Mouse (Mus musculus): ENCODE data around the gene Msh3. TPM values are rescaled to one million over a fixed set of nuclear protein-coding genes. Genes with fewer than 3 reads are reported as not detected.

Gene Msh3
- polyA plus RNA-seq, 1 experiment from 2014 or later, result 16.4 TPM

DNA sequence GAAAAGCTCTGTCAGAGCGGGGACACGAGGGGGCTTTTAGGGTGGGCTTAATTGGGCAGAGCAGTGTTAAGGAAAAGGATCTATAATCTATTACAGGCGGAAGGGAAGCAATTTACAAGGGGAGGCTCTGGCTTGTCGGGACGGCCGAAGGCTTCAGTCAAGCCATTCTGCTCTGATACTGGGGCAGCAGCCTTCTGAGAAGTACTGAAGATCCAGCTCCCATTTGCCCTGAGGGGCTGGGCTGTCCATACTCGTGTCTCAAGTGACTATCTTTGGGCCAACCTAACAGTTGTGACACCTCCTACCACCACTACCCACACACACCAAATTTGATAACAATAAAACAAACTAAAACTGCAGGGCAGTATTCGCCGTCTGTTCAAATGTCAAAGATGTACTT lies 79.5 kb downstream of the Msh3 start:
- no peak overlapping the region for H3K27ac ChIP-seq (ENCODE audit: low read length)
- no peaks in the 10 kb centered on the region for H3K27me3 ChIP-seq (replicated peaks; ENCODE audit: control insufficient read depth, insufficient read depth, low read length)
- no peak overlapping the region for H3K4me3 ChIP-seq (ENCODE audit: low read length)
- no peak overlapping the region for H3K9ac ChIP-seq (ENCODE audit: low read depth, low read length)
- WGBS, result 91% methylated on average over 9 of the region's 9 CpGs
- ATAC-seq, result no peak
- H3K4me2 ChIP-seq (ENCODE audit: low read depth, low read length), result no peak overlapping the region
- H3K36me3 ChIP-seq (ENCODE audit: control insufficient read depth, insufficient read depth, low read length), result no peaks in the 10 kb centered on the region
- no peaks in the 10 kb centered on the region for H3K9me3 ChIP-seq (ENCODE audit: control insufficient read depth, low read length)
- peaks cover 5% of the 10 kb centered on the region; the same call in 1 of the 2 replicates for H3K4me1 ChIP-seq (ENCODE audit: control insufficient read depth, insufficient read depth, low read length)

DNA sequence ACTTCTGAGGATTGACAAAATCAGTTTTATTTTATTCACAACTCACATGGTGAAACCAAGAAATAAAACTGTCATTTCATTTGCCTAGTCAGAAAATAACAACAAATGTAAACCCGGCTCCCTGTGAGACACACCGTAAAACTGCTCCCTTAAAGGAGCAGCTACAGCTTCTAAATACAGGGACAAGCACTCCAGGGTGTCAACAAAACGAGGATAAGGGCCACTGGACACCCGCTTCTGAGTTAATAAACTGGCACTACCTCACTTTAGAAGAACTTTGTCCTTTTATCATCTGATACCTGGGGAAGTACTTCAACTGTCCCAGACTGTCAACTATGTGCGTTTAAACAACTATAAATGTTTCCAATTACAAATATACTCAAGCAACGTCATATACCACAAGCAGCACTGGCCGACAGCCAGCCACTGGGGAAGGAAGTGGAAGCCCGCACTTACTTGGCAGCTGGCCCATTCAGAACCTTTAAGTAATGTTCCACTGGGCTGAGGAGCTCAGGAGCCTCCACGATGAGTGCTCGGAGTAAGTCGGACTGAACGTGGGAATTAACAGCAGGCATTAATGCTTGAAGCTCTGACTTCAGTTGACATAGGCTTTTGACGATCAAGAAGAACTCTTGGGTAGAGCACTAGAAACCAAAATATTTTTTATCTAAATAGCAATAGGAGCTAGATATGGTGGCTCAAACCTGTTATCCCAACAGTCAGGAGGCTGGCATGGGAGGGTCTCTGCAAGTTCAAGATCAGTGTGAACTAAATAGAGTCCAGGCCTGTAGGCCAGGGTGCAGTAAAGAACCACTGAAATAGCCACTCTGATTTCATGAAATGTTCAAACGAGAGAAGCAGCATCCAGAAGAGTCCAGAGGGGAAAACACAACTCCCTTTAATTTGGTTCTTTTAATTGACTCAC lies 80.3 kb downstream of the Msh3 start:
- no peaks in the 10 kb centered on the region for H3K9me3 ChIP-seq (ENCODE audit: control insufficient read depth, low read length)
- H3K4me3 ChIP-seq (ENCODE audit: low read length), result no peak overlapping the region
- ATAC-seq, result peak; percentile 65
- H3K27me3 ChIP-seq (replicated peaks; ENCODE audit: control insufficient read depth, insufficient read depth, low read length), result no peaks in the 10 kb centered on the region
- no peaks in the 10 kb centered on the region for H3K36me3 ChIP-seq (ENCODE audit: control insufficient read depth, insufficient read depth, low read length)
- no peak overlapping the region for H3K27ac ChIP-seq (ENCODE audit: low read length)
- peaks cover 5% of the 10 kb centered on the region; the same call in 1 of the 2 replicates for H3K4me1 ChIP-seq (ENCODE audit: control insufficient read depth, insufficient read depth, low read length)
- 51% methylated on average over 14 of the region's 14 CpGs for WGBS
- H3K4me2 ChIP-seq (ENCODE audit: low read depth, low read length), result no peak overlapping the region
- no peak overlapping the region for H3K9ac ChIP-seq (ENCODE audit: low read depth, low read length)

DNA sequence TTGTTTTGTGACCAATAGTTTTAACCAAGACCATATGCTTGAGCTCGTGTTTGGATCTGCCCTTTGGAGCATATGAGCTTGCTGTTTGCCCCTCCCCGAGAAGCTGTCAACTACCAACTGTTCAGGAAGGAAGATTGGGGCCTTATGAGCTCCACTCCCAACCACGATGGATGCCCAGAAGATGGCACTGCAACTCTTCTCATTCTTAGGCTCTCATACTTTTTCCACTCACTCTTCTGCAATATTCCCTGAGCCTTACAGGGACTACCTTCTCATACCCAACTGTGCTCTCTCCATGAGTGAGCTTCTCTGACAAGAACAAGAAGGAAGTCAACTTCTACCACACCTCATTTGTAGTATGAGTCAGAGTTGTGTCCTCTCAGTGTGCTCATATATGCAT lies 87.7 kb downstream of the Msh3 start:
- H3K9me3 ChIP-seq (ENCODE audit: control insufficient read depth, low read length), result no peaks in the 10 kb centered on the region
- no peak overlapping the region for H3K9ac ChIP-seq (ENCODE audit: low read depth, low read length)
- no peak overlapping the region for H3K4me3 ChIP-seq (ENCODE audit: low read length)
- H3K27ac ChIP-seq (ENCODE audit: low read length), result no peak overlapping the region
- H3K4me1 ChIP-seq (ENCODE audit: control insufficient read depth, insufficient read depth, low read length), result no peaks in the 10 kb centered on the region
- no peak for ATAC-seq
- H3K4me2 ChIP-seq (ENCODE audit: low read depth, low read length), result no peak overlapping the region
- no peaks in the 10 kb centered on the region for H3K27me3 ChIP-seq (replicated peaks; ENCODE audit: control insufficient read depth, insufficient read depth, low read length)
- 0 out of 2 replicates have a peak, but pooled peaks cover 2% of the 10 kb centered on the region for H3K36me3 ChIP-seq (ENCODE audit: control insufficient read depth, insufficient read depth, low read length)
- 84% methylated on average over 3 of the region's 3 CpGs for WGBS

DNA sequence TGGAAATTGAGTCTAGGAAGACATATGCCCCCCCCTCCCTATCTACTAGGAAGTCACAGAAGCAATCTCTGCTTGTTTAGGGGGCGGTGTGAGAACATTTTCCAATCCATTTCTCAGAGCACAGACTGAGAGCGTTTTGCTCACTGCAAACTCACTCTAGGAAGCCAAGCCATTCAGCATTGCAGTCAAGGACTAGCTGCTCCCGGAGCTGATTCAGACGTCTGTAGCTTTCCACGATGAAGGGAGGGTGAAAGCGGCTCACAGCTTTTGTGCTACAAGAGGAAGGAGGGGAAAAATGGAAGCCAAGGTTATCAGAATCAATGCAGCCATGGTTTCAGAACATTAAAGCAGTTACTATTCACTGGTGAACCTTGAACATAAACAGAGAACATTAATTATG lies 91.2 kb downstream of the Msh3 start:
- H3K4me3 ChIP-seq (ENCODE audit: low read length), result no peak overlapping the region
- no peak overlapping the region for H3K27ac ChIP-seq (ENCODE audit: low read length)
- no peaks in the 10 kb centered on the region for H3K9me3 ChIP-seq (ENCODE audit: control insufficient read depth, low read length)
- H3K27me3 ChIP-seq (replicated peaks; ENCODE audit: control insufficient read depth, insufficient read depth, low read length), result no peaks in the 10 kb centered on the region
- H3K4me2 ChIP-seq (ENCODE audit: low read depth, low read length), result no peak overlapping the region
- 89% methylated on average over 6 of the region's 6 CpGs for WGBS
- no peak overlapping the region for H3K9ac ChIP-seq (ENCODE audit: low read depth, low read length)
- 0 out of 2 replicates have a peak, but pooled peaks cover 7% of the 10 kb centered on the region for H3K36me3 ChIP-seq (ENCODE audit: control insufficient read depth, insufficient read depth, low read length)
- ATAC-seq, result no peak
- H3K4me1 ChIP-seq (ENCODE audit: control insufficient read depth, insufficient read depth, low read length), result no peaks in the 10 kb centered on the region

DNA sequence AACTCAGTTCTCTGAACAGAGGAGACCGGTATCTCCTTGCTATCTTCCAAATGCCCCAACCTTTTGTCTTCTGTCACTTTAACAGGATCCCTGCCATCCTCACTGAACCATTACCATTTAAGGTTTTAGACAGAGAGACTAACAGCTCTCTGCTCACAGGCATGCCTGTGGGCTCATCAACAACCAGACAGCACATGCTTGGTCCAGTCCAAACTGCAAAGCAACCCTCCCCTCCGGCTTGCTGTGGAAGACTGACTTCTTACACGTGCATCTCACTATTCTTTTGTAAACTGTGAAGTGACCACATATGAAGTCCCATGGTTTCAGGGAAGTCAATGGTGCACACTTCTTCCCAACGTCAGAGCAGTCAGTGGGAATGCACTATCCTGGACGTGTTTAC lies 93.5 kb downstream of the Msh3 start:
- Histone ChIP-seq H3K4me3 (ENCODE audit: low read length) (no peak overlapping the region), H3K4me2 (ENCODE audit: low read depth, low read length) (no peak overlapping the region), H3K27ac (ENCODE audit: low read length) (no peak overlapping the region), H3K9ac (ENCODE audit: low read depth, low read length) (no peak overlapping the region), H3K4me1 (ENCODE audit: control insufficient read depth, insufficient read depth, low read length) (no peaks in the 10 kb centered on the region), H3K9me3 (ENCODE audit: control insufficient read depth, low read length) (no peaks in the 10 kb centered on the region), H3K27me3 (replicated peaks; ENCODE audit: control insufficient read depth, insufficient read depth, low read length) (no peaks in the 10 kb centered on the region), H3K36me3 (ENCODE audit: control insufficient read depth, insufficient read depth, low read length) (0 out of 2 replicates have a peak, but pooled peaks cover 7% of the 10 kb centered on the region)
- 80% methylated on average over 5 of the region's 5 CpGs for WGBS
- no peak for ATAC-seq

DNA sequence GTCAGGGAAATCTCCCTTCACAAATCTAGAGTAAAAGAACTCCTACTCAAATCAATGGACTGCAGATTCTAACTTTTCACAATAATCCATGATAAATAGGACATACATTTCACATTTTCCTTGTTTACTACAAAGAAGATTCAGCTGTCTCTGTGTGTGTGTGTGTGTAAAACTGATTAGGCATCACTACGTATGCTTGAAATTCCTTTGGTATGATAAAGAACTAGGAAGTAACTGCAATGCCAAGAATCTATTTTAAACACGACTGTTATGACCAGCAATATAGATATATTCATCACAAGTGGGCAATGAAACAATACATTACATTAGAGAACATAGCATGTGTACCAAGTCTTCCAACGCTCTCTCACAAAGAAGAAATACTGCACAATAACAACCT lies 99.3 kb downstream of the Msh3 start:
- WGBS, result 62% methylated on average over 3 of the region's 3 CpGs
- 0 out of 2 replicates have a peak, but pooled peaks cover 4% of the 10 kb centered on the region for H3K36me3 ChIP-seq (ENCODE audit: control insufficient read depth, insufficient read depth, low read length)

DNA sequence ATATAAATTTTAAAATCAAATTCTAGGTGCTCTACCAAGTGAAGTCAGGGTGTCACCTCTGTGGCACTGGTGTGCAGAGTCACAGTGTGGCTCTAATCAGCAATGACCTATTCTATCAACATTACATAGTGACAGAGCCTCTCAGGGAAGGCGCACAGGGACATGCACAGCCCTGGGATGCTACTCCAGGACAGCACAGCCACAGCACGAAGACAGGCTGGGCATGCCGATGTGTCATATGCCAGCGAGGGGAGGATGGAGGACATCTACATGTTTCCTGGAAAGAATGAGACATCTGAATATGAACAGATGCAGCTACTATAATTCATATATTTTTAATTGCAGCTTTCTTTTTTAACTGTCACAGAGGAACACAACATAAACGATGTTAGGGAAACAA lies 101.0 kb downstream of the Msh3 start:
- Histone ChIP-seq H3K4me3 (ENCODE audit: low read length) (no peak overlapping the region), H3K4me2 (ENCODE audit: low read depth, low read length) (no peak overlapping the region), H3K27ac (ENCODE audit: low read length) (no peak overlapping the region), H3K27me3 (replicated peaks; ENCODE audit: control insufficient read depth, insufficient read depth, low read length) (no peaks in the 10 kb centered on the region), H3K9me3 (ENCODE audit: control insufficient read depth, low read length) (no peaks in the 10 kb centered on the region), H3K36me3 (ENCODE audit: control insufficient read depth, insufficient read depth, low read length) (no peaks in the 10 kb centered on the region), H3K9ac (ENCODE audit: low read depth, low read length) (no peak overlapping the region), H3K4me1 (ENCODE audit: control insufficient read depth, insufficient read depth, low read length) (no peaks in the 10 kb centered on the region)
- 93% methylated on average over 5 of the region's 5 CpGs for WGBS
- ATAC-seq, result no peak

More for the DNA sequence above, 99.3 kb downstream of the Msh3 start:
- Histone ChIP-seq H3K9ac (ENCODE audit: low read depth, low read length) (no peak overlapping the region), H3K27ac (ENCODE audit: low read length) (no peak overlapping the region), H3K4me2 (ENCODE audit: low read depth, low read length) (no peak overlapping the region), H3K4me1 (ENCODE audit: control insufficient read depth, insufficient read depth, low read length) (no peaks in the 10 kb centered on the region), H3K9me3 (ENCODE audit: control insufficient read depth, low read length) (no peaks in the 10 kb centered on the region), H3K4me3 (ENCODE audit: low read length) (no peak overlapping the region), H3K27me3 (replicated peaks; ENCODE audit: control insufficient read depth, insufficient read depth, low read length) (no peaks in the 10 kb centered on the region)
- no peak for ATAC-seq

DNA sequence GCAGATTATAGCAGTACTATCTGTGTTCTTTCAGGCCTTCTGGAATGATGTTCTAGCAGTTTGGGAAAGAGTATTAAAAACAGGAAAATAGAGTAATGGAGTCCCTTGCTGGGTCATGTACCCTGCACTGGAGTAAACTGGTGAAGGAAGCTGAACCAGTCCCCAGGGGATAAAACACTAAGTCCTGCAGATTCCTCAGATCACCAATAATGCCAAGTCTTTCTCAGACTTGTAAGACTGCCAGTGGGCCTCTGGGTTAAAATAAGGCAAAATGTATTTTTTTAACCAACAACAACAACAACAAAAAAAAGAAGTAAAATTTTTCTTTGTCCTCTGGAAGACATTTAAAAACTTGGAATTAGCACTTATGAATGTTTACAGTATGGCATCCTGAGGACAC lies 102.5 kb downstream of the Msh3 start:
- Histone ChIP-seq H3K4me3 (ENCODE audit: low read length) (no peak overlapping the region), H3K27me3 (replicated peaks; ENCODE audit: control insufficient read depth, insufficient read depth, low read length) (no peaks in the 10 kb centered on the region), H3K36me3 (ENCODE audit: control insufficient read depth, insufficient read depth, low read length) (no peaks in the 10 kb centered on the region), H3K9ac (ENCODE audit: low read depth, low read length) (no peak overlapping the region), H3K4me1 (ENCODE audit: control insufficient read depth, insufficient read depth, low read length) (no peaks in the 10 kb centered on the region), H3K9me3 (ENCODE audit: control insufficient read depth, low read length) (no peaks in the 10 kb centered on the region), H3K4me2 (ENCODE audit: low read depth, low read length) (no peak overlapping the region), H3K27ac (ENCODE audit: low read length) (no peak overlapping the region)
- ATAC-seq, result no peak

DNA sequence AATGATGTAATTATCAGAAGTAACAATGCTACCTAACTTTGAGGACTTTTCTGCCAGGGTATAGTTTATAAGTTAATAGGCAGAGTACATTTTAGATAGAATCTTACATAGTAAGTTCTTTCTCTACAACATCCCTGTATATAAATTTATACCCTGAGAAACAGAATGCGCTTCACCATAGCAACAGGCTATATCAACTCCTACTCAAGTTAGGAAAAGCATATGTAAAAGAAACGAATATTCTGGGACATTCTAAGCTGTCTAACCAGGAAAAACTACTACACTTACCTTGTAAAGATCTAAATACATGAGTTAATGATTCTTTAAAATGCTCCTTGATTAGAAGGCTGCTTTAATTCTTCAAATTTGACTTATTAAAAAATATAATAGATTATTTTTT lies 107.2 kb downstream of the Msh3 start:
- no peak for ATAC-seq
- H3K9me3 ChIP-seq (ENCODE audit: control insufficient read depth, low read length), result no peaks in the 10 kb centered on the region
- WGBS, result 87% methylated on average over 2 of the region's 2 CpGs
- H3K27me3 ChIP-seq (replicated peaks; ENCODE audit: control insufficient read depth, insufficient read depth, low read length), result no peaks in the 10 kb centered on the region
- no peaks in the 10 kb centered on the region for H3K36me3 ChIP-seq (ENCODE audit: control insufficient read depth, insufficient read depth, low read length)
- H3K4me3 ChIP-seq (ENCODE audit: low read length), result no peak overlapping the region
- H3K4me1 ChIP-seq (ENCODE audit: control insufficient read depth, insufficient read depth, low read length), result no peaks in the 10 kb centered on the region
- H3K27ac ChIP-seq (ENCODE audit: low read length), result no peak overlapping the region
- no peak overlapping the region for H3K4me2 ChIP-seq (ENCODE audit: low read depth, low read length)
- no peak overlapping the region for H3K9ac ChIP-seq (ENCODE audit: low read depth, low read length)

Measured in intestine, embryonic 16.5 days (tissue).